Mouse (Mus musculus) cerebellum, postnatal 10 days (tissue): ENCODE data around the gene Unkl.
"Not testable (repeated sequence)": the region's sequence is repeated elsewhere in the genome, so short reads cannot be mapped to it uniquely, and the experiment has no call there.

Experiments
- DNase-seq, 2 experiments: peaks; one replicate each; pipeline ENCODE4 v3.0.0; 2021; ENCODE audit warnings: mixed read lengths in 2 of 2

The Unkl gene

GRCm38 (mm10) chr17:25220746-25221145 lies 32.5 kb downstream of the Unkl start:
- DNase-seq, result no peak

GRCm38 (mm10) chr17:25221821-25222503 lies 33.8 kb downstream of the Unkl start:
- peak; percentile 85 to 90 for DNase-seq

GRCm38 (mm10) chr17:25222504-25222940 lies 34.3 kb downstream of the Unkl start:
- DNase-seq, result peak in 1 of 2 experiments; percentile 58

GRCm38 (mm10) chr17:25222951-25223601 lies 34.9 kb downstream of the Unkl start:
- no peak for DNase-seq

- no peak for DNase-seq
Observed at GRCm38 (mm10) chr17:25224586-25225222, 36.5 kb downstream of the Unkl start.

GRCm38 (mm10) chr17:25225659-25226058 lies 37.5 kb downstream of the Unkl start:
- no peak for DNase-seq

GRCm38 (mm10) chr17:25227991-25228390 lies 39.8 kb downstream of the Unkl start:
- DNase-seq, result no peak

- DNase-seq, result peak in 1 of 2 experiments; percentile 43
Observed at GRCm38 (mm10) chr17:25230014-25230655, 41.9 kb downstream of the Unkl start.

- peak; percentile 59 to 68 for DNase-seq
Observed at GRCm38 (mm10) chr17:25230700-25231099, 42.5 kb downstream of the Unkl start.

- DNase-seq, result not testable (repeated sequence)
Observed at GRCm38 (mm10) chr17:25231621-25232020, 43.4 kb downstream of the Unkl start.

GRCm38 (mm10) chr17:25235635-25236034 lies 47.4 kb downstream of the Unkl start:
- DNase-seq, result no peak

GRCm38 (mm10) chr17:25239695-25240636 lies 51.8 kb downstream of the Unkl start, which contains the start of the genes Gnptg and Tsr3:
Gene Gnptg, minus strand, starts transcription at chr17:25240124.
Gene Tsr3, plus strand, starts transcription at chr17:25240170.
- DNase-seq, result peak; percentile 93

- DNase-seq, result no peak
Observed at GRCm38 (mm10) chr17:25243131-25243780, 55.1 kb downstream of the Unkl start.

- no peak for DNase-seq
Observed at GRCm38 (mm10) chr17:25244239-25244638, 56.0 kb downstream of the Unkl start.

GRCm38 (mm10) chr17:25248033-25248750 lies 60.0 kb downstream of the Unkl start:
- peak in 1 of 2 experiments; percentile 4 for DNase-seq

- peak; percentile 91 for DNase-seq
Observed at GRCm38 (mm10) chr17:25250181-25250835, 62.1 kb downstream of the Unkl start.

- peak in 1 of 2 experiments; percentile 13 for DNase-seq
Observed at GRCm38 (mm10) chr17:25252643-25253042, 64.4 kb downstream of the Unkl start.

- DNase-seq, result peak; percentile 46 to 47
Observed at GRCm38 (mm10) chr17:25253760-25254159, 65.6 kb downstream of the Unkl start.

- DNase-seq, result no peak
Observed at GRCm38 (mm10) chr17:25255110-25255509, 66.9 kb downstream of the Unkl start.

- no peak for DNase-seq
Observed at GRCm38 (mm10) chr17:25256140-25256754, 68.0 kb downstream of the Unkl start, which contains the start of gene Baiap3. Gene Baiap3, minus strand, starts transcription at chr17:25256364.
